Mouse (Mus musculus) spleen, postnatal 10 days (tissue): Measurements from ENCODE around the gene Alkbh5.
"Not testable (repeated sequence)": the region's sequence is repeated elsewhere in the genome, so short reads cannot be mapped to it uniquely, and the experiment has no call there.

Source experiments
- DNase-seq, 2 experiments: peaks; one replicate each; pipeline ENCODE4 v3.0.0; 2021 to 2022; ENCODE audit warnings: low spot score in 2 of 2

The Alkbh5 gene

DNA sequence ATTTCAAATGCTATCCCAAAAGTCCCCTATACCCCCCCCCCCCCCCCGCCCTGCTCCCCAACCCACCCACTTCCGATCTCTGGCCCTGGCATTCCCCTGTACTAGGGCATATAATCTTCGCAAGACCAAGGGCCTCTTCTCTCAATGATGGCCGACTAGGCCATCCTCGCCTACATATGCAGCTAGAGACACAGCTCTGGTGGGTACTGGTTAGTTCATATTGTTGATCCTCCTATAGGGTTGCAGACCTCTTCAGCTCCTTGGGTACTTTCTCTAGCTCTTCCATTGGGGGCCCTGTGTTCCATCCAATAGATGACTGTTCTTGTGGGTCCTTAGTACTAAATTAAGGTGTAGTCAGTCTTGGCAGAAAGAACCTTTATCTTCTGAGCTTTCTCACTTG is 7.0 kb downstream of the Alkbh5 start:
- not testable (repeated sequence) for DNase-seq

DNA sequence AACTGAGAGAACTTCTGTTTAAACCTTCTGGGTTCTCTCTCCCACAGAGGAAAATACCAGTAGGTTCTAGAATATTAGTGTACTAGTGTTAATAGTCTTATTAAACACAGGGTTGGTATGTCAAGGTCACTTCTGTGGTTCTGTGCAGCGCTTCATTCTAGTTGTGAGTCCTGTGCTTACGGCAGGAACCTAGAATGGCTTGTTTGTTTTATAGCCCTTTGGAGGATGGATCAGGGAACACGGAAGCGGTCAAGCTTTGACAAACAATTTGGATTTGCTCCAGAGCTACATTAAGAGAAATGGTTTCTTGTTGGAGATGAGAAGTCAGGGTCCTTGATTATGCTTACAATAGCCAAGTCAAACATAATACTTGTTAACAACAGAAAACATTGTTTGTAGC is 9.3 kb downstream of the Alkbh5 start:
- no peak for DNase-seq

DNA sequence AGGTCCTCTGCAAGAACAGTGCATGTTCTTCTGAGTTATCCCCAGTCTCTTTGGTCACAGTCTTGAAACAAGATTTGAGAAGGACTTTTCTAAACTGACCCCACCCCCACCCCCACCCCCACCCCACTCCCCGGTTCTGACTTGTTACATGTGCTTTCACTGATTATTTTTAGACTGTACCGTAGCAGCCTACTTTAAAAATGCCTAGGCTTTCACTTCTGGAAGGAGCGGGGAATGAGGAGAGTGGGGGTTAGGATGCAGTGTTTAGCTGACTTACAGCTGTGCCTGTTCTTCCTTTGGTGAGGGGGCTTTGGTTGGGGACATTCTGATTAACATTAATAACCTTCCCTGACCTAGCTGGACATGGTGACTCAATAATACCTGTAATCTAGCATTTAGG is 11.9 kb downstream of the Alkbh5 start:
- DNase-seq, result no peak

DNA sequence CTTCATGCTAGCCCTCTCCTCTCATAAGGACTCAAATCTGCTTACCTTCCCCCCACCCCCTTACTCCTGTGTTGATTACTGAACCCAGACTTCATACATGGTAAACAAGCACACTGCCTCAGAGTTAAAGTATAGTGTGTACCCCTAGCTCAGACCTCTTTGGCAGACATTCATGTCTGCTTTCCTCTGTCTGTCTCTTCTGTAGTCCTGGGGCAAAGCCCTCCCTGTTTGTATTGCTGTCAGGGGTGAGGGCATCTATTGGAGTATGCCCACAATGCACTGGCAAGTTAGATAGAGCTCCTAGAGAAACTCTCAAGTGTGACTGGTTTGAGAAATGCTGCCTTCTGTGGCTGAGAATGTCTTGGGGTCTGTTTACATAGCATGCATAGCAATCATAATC is 16.9 kb downstream of the Alkbh5 start:
- no peak for DNase-seq

DNA sequence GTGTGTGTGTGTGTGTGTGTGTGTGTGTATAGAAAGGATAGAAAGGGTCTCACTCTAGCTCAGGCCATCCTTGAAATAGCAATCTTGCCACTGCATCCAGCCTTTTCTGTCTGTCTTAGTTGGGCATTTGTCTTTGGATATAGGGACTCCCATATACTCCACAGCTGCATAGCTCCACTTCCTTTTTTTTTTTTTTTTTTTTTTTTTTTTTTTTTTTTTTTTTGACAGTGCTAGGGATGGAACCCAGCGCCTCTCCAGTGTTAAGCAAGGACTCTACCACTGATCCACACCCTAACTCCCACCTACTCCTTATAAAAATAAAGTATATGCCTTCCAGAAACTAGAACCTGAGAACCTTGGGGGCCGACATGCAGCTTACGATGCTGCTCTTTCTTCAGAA is 21.5 kb downstream of the Alkbh5 start:
- no peak for DNase-seq

DNA sequence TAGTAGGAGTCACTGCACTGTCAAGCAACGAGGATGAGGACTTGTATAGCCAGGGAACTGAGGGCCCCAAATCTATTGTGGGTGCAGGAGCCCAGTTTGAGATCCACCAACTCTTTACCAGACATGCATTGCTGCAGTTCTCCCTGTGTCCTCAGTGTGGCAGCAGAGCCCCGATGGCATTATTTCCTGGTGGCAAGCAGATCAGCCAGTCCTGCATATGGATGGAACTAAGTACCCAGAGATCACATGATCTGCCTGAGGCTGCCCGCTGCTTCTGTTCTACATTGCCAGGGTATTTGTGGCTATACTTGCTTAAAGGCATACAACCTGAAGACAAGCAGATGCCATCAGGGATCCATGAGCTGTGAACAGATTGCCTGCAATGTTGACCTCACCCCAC is 23.2 kb downstream of the Alkbh5 start:
- peak; percentile 58 to 78 for DNase-seq

DNA sequence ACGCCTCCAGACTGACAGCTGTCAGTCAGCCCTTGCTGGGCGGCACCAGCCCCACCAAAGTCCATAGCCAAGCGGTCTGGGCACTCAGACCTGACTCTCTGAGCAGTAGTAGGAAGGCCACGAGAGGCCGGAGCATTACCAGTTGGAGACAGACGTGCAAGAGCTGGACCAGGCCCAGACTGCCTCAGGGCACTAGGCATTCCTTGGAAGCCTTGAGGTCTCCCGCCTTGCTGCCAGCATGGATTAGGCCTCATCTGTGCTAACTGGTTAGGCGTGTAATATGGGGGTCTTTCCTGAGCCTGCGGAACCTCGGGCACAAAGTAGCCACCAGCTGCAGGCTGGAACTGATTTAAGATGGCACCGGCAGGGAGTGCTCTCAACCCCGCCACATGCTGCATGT is 37.8 kb downstream of the Alkbh5 start:
- not testable (repeated sequence) for DNase-seq
